Mouse (Mus musculus) c-Kit-positive CD71-negative TER-119-negative erythroid progenitor cells, embryonic 14.5 days (primary cell): ENCODE results near the gene Fxyd6.
A peak's percentile ranks its signal among the peaks of the same experiment; 100 is the strongest.

Experiments
- DNase-seq: peaks from one replicate; pipeline ENCODE4 v3.0.0-alpha.2; 2013; ENCODE audit warnings: low read depth

The Fxyd6 gene

GRCm38 (mm10) chr9:45412287-45412686 lies 42.3 kb downstream of the Fxyd6 start:
- peak; percentile 80 for DNase-seq

DNA sequence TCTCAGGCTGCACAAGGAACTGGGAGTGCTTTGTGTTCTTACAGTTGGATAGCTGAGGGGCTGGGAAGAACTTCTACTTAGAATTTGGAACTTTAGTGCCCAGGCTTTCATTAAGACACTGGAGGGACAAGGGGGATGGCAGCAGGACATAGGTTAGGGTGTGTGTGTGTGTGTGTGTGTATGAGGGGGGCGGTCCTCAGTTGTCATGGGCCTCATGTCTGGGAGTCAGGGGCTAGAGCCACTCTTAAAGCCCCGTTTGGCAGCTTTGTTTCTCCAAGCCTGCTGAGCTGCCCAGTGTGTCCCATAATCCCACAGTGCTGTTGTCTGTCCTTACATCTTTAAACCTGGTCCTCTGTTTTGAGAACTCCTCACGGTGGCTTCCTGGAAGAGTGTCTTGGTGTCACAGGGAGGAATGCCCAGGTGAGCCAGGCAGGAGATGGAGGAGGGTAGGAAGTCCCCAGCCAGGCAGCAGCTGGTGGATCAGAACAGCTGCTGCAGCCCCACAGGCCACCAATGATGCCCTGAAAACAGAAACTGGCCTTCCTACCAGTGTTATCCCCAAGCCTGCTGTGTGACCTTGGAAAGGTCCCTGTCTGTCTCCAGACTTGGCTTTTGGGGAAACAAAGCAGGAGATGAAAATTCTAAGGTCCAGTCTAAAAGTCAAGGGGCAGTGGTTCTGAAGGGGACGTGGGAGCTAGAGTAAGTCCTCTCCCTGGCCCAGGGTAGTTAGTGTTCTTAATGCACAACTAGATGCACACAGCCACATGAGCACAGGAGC lies 42.9 kb downstream of the Fxyd6 start:
- DNase-seq: no peak

- no peak for DNase-seq
These were observed 43.6 kb downstream of the Fxyd6 start for GRCm38 (mm10) chr9:45413478-45414140.

DNA sequence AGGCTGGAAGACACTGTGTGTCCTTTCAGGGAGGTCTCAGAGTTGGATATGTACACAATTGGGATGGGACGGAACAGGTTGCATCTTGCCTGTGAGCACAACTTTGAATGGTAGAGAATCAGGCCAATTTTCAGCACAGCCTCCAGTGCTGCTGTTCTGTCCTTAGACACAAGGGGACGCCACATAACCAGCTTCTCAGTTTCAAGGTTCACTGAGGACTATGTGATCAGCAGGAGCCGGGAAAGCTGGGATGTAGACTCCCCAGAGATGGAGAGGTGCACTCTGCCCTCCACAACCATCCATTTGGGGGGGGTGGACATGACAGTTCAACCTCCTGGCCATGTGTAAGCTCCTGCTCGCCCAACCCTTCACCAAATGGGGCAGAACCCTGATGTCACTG lies 45.9 kb downstream of the Fxyd6 start:
- DNase-seq: no peak

- peak; percentile 38 for DNase-seq
These were observed 47.3 kb downstream of the Fxyd6 start for GRCm38 (mm10) chr9:45417245-45417644.

DNA sequence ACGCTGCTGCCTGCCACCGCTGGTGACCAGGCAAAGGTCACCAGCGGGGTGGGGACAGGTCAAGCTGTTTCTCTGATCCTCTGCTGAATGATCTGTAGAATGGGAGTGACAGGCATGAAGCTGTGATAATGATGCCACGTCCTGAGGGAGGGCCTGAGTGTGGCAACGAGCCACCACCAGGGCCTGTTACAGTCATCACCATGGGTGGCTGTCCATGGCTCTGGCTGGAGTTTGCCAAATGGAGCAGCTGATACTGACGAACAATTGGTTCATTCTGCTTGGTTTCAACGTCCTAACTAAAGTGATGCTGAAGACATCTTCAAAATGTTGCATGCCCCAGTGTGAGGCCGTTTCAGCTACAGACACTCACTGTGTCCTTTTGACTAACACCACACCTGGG lies 48.3 kb downstream of the Fxyd6 start:
- DNase-seq: no peak

GRCm38 (mm10) chr9:45421209-45421608 lies 51.2 kb downstream of the Fxyd6 start:
- no peak for DNase-seq

GRCm38 (mm10) chr9:45422761-45423298 lies 52.8 kb downstream of the Fxyd6 start:
- no peak for DNase-seq

DNA sequence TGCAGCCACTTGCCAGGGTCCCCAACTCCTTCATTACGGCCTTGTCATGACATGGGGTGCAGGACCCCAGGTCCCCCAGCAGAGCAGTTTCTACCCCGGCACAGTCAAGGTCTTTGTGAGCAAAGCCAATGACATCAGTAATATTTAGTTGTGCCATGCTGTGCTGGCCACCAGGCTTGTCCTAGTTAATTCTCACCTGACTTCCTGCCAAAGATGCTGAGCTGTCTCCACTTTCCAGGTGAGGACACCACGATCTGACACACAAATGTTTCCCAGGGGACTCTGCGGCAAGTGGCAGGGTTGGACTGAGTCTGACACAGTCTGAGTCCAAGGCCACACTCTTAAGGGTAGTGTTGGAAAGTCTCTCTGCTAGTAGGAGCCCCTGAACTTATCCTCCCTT lies 56.5 kb downstream of the Fxyd6 start, which contains the start of gene Dscaml1:
Dscaml1 (plus strand) TSS at position 173 of the 400 bp plus-strand sequence.
- DNase-seq: no peak

GRCm38 (mm10) chr9:45429392-45429791 lies 59.4 kb downstream of the Fxyd6 start:
- no peak for DNase-seq

GRCm38 (mm10) chr9:45429951-45430697 lies 60.1 kb downstream of the Fxyd6 start:
- no peak for DNase-seq

- DNase-seq: no peak
These were observed 60.6 kb downstream of the Fxyd6 start for GRCm38 (mm10) chr9:45430698-45430959.

- DNase-seq: no peak
These were observed 61.2 kb downstream of the Fxyd6 start for GRCm38 (mm10) chr9:45431150-45431549.

GRCm38 (mm10) chr9:45432639-45433038 lies 62.7 kb downstream of the Fxyd6 start:
- DNase-seq: no peak

DNA sequence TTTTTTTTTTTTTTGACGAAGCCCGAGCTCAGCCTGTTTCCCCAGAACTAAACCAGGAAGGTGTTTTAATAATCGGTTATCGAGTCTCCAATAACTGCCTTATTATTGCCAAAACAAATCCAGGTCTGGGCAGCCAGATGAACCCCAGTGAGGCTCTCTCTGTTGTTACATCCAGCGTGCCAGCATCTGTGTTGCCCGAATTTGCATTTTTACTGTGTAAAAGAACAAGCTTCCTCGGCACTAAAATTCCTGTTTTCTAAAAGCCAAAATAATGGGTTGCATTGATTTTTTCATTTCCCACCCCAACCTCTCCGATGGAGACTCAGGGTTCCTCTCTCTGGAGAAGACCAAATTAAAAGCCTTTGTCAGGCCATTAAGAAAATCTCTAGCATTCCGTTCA lies 63.1 kb downstream of the Fxyd6 start:
- DNase-seq: no peak

DNA sequence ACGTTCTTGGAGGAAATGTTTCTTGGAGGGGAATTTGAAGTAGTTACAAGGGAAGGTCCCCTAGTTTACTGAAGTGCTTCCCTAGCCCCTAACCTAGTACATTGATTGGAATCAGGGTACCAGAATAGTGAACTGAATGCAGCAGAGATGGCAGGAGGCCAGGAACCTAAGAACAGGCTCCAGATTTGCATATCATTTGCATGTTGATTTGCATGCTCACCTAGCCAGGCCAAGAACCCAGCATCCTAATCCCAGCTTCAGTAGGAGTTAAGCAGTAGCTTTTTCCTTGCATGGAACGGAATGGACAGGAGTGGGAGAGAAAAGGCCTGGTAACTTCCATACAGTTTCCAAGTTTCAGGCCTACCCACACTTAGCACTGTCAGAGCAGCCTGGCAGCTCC lies 64.2 kb downstream of the Fxyd6 start:
- DNase-seq: no peak

DNA sequence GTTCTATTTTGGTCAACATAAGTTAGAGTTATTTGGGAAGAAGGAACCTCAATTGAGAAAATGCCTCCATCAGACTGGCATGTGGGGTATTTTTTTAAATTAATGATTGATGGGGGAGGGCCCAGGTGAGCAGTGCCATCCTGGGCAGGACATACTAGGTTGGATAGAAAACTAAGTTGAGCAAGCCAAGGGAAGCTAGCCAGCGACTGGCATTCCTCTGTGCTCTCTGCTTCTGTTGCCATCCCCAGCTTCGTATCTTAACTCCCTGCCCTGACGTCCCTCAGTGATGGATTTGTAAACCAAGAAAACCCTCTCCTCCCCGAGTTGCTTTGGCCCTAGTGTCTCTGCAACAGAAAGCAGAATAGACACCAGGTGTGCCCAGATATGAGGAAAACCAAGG lies 69.0 kb downstream of the Fxyd6 start:
- DNase-seq: no peak

DNA sequence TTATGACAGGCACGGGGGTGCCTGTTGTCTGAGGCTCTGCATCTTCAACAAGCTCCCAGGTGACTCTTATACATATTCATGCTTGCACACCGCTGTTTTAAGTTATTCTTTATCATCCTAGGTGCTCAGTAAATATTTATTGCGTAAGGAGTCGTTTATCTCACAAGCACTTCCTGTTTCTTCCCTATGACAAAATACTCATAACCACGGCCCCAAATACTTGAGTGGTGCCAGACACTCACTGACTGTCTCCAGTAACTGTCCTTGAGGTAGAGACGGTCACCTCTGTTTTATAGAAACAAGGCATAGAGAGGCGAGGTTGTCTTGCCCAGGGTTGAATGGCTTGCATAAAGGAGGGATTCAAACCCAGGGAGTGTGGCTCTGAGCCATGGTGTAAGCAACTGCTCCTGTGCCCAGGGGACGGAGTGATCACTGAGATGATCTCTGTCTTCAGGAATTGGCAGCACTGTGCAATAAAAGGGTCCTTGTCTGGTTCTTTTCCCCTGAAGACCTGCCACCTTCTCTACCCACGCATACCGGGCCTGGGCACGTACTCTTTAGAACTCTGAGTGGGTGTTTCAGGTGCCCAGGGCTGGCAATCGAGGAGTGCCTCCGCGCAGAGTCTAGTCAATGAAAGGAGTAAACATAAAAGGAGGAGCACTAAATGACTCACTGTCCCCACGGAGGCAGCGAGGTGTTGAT lies 70.2 kb downstream of the Fxyd6 start:
- DNase-seq: no peak

GRCm38 (mm10) chr9:45444251-45444798 lies 74.3 kb downstream of the Fxyd6 start:
- DNase-seq: no peak
